Mouse (Mus musculus) hindbrain, embryonic 16.5 days (tissue): Measurements from ENCODE around the gene Odf3. TPM values are rescaled to one million over a fixed set of nuclear protein-coding genes. Genes with fewer than 3 reads are reported as not detected.

ENCODE experiments used
- ATAC-seq: fragments of 200-750 bp; cut with Nextera tagmentation; 2 replicates; pipeline ENCODE4 v1.8.0; 2017; ENCODE audit warnings: moderate TSS enrichment, moderate library complexity
- H3K27ac ChIP-seq: fragments of 300-500 bp; sonication (generic); 2 replicates; pipeline ENCODE4 v1.5.1; 2014; ENCODE audit warnings: low read depth, mild to moderate bottlenecking, control low read depth, low read length, moderate library complexity
- H3K27me3 ChIP-seq: fragments of 300-500 bp; sonication (generic); replicated peaks from 2 replicates; pipeline ENCODE4 v1.6.1; 2014; ENCODE audit warnings: low read length; ENCODE audit not compliant: control insufficient read depth, insufficient read depth
- H3K36me3 ChIP-seq: fragments of 300-500 bp; sonication (generic); 2 replicates; pipeline ENCODE4 v1.6.1; 2014; ENCODE audit warnings: mild to moderate bottlenecking, low read length, moderate library complexity, mixed read lengths; ENCODE audit not compliant: control insufficient read depth, insufficient read depth
- H3K4me1 ChIP-seq: fragments of 300-500 bp; sonication (generic); 2 replicates; pipeline ENCODE4 v1.6.1; 2014; ENCODE audit warnings: low read depth, low read length; ENCODE audit not compliant: control insufficient read depth, insufficient read depth
- H3K4me2 ChIP-seq: fragments of 300-500 bp; sonication (generic); 2 replicates; pipeline ENCODE4 v1.6.1; 2014; ENCODE audit warnings: mild to moderate bottlenecking, low read length, control low read depth, moderate library complexity
- H3K4me3 ChIP-seq: fragments of 300-500 bp; sonication (generic); 2 replicates; pipeline ENCODE4 v1.5.1; 2014; ENCODE audit warnings: mild to moderate bottlenecking, low read length, control low read depth, moderate library complexity
- H3K9ac ChIP-seq: fragments of 300-500 bp; sonication (generic); 2 replicates; pipeline ENCODE4 v1.6.1; 2014; ENCODE audit warnings: low read depth, mild to moderate bottlenecking, control low read depth, low read length, moderate library complexity
- H3K9me3 ChIP-seq: fragments of 300-500 bp; sonication (generic); 2 replicates; pipeline ENCODE4 v1.6.1; 2014; ENCODE audit warnings: mild to moderate bottlenecking, low read length, moderate library complexity; ENCODE audit not compliant: control insufficient read depth
- WGBS: fragments of 180-500 bp; shearing (Covaris S2); extraction: QIAGEN DNeasy Blood & Tissue Kit; methylation state at CpG from one replicate; pipeline ENCODE4 v1.1.7; 2014; 5-methylcytosine and 5-hydroxymethylcytosine counted together
- polyA plus RNA-seq: library from polyadenylated mRNA; unstranded; fragments of >200 nt; fragmentation: Nextera tagmentation; extraction: Ambion mirVana; gene quantifications from 2 replicates; pipeline ENCODE4 v1.2.1, GENCODE M21; 2015

Gene Odf3
- polyA plus RNA-seq, 1 experiment from 2014 or later = 0.21 TPM

- Histone ChIP-seq H3K4me3 (no peak overlapping the region), H3K4me2 (no peak overlapping the region), H3K36me3 (no peaks in the 10 kb centered on the region), H3K4me1 (no peaks in the 10 kb centered on the region), H3K9ac (no peak overlapping the region), H3K27me3 (0 out of 2 replicates have a peak, but pooled peaks cover 6% of the 10 kb centered on the region), H3K27ac (no peak overlapping the region), H3K9me3 (no peaks in the 10 kb centered on the region)
- no peak for ATAC-seq
- 66% methylated on average over 5 of the region's 5 CpGs for WGBS
Observed at GRCm38 (mm10) chr7:140839556-140839955, 8.0 kb upstream of the Odf3 start.

- no peak overlapping the region for H3K9ac ChIP-seq
- H3K4me1 ChIP-seq = no peaks in the 10 kb centered on the region
- no peaks in the 10 kb centered on the region for H3K9me3 ChIP-seq
- no peak for ATAC-seq
- 42% methylated on average over 19 of the region's 19 CpGs for WGBS
- H3K4me3 ChIP-seq = no peak overlapping the region
- H3K27me3 ChIP-seq = 0 out of 2 replicates have a peak, but pooled peaks cover 6% of the 10 kb centered on the region
- no peak overlapping the region for H3K4me2 ChIP-seq
- no peak overlapping the region for H3K27ac ChIP-seq
- no peaks in the 10 kb centered on the region for H3K36me3 ChIP-seq
Observed at GRCm38 (mm10) chr7:140840750-140841735, 6.6 kb upstream of the Odf3 start.

DNA sequence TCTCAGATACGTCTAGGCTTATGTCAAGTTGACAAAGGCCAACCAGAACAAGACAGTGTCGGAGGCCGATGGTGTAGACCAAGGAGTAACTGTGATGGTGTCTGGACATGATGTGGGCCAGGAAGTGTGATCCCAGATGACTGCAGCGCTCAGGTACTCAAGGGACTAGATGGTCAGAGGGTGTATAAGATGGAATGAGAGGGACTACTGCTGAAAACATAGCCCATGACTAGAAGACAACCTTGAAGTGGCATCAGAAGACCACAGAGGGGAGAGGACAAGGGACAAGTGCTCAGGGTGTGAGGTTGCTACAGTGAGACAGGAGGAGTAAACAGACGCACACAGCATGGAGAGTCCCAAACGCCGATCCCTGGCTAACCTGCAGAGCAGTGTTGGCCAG is 3.8 kb upstream of the Odf3 start:
- H3K4me1 ChIP-seq = no peaks in the 10 kb centered on the region
- no peak overlapping the region for H3K27ac ChIP-seq
- WGBS = 79% methylated on average over 7 of the region's 7 CpGs
- H3K4me3 ChIP-seq = no peak overlapping the region
- no peaks in the 10 kb centered on the region for H3K36me3 ChIP-seq
- no peaks in the 10 kb centered on the region for H3K9me3 ChIP-seq
- ATAC-seq = no peak
- H3K4me2 ChIP-seq = no peak overlapping the region
- no peak overlapping the region for H3K9ac ChIP-seq
- 0 out of 2 replicates have a peak, but pooled peaks cover 6% of the 10 kb centered on the region for H3K27me3 ChIP-seq

GRCm38 (mm10) chr7:140844905-140845665 is 2.5 kb upstream of the Odf3 start, which contains the start of gene Scgb1c1:
TSS of gene Scgb1c1 (plus strand) at chr7:140845547.
- peak; percentile 85 for ATAC-seq
- Histone ChIP-seq H3K27ac (no peak within 1 kb of the TSS), H3K9me3 (no peaks in the 10 kb centered on the region), H3K36me3 (no peaks in the 10 kb centered on the region), H3K27me3 (0 out of 2 replicates have a peak, but pooled peaks cover 6% of the 10 kb centered on the region), H3K4me1 (no peaks in the 10 kb centered on the region), H3K4me3 (no peak within 1 kb of the TSS), H3K9ac (no peak within 1 kb of the TSS), H3K4me2 (no peak within 1 kb of the TSS)
- 29% methylated on average over 14 of the region's 14 CpGs for WGBS

- 54% methylated on average over 4 of the region's 4 CpGs for WGBS
- H3K4me2 ChIP-seq = no peak overlapping the region
- H3K9me3 ChIP-seq = no peaks in the 10 kb centered on the region
- H3K36me3 ChIP-seq = no peaks in the 10 kb centered on the region
- H3K27me3 ChIP-seq = 0 out of 2 replicates have a peak, but pooled peaks cover 6% of the 10 kb centered on the region
- H3K9ac ChIP-seq = no peak overlapping the region
- no peaks in the 10 kb centered on the region for H3K4me1 ChIP-seq
- H3K27ac ChIP-seq = no peak overlapping the region
- ATAC-seq = no peak
- H3K4me3 ChIP-seq = no peak overlapping the region
Observed at GRCm38 (mm10) chr7:140845683-140846082, 1.9 kb upstream of the Odf3 start.

GRCm38 (mm10) chr7:140846676-140847075 is 929 bp upstream of the Odf3 start:
- Histone ChIP-seq H3K36me3 (peaks cover 4% of the 10 kb centered on the region), H3K27ac (no peak overlapping the region)
- WGBS = 90% methylated on average over 10 of the region's 10 CpGs

DNA sequence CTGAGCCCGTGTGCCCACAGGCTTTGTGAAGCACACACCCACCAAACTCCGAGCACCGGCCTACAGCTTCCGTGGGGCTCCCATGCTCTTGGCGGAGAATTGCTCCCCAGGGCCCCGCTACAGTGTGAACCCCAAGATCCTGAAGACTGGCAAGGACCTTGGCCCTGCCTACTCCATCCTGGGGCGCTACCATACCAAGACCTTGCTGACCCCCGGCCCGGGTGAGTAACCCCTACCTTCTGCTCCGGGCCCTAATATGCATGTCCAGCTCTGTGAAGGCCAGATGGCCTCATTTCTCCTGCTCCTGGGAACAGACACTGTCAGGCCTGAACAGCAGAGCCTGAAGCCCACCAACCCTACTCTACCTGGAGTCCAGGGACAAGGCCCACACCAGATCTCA is 986 bp downstream of the Odf3 start:
- H3K36me3 ChIP-seq = peaks cover 18% of the 10 kb centered on the region
- H3K4me3 ChIP-seq = no peak overlapping the region
- no peak overlapping the region for H3K9ac ChIP-seq
- no peak for ATAC-seq
- no peaks in the 10 kb centered on the region for H3K9me3 ChIP-seq
- H3K4me1 ChIP-seq = no peaks in the 10 kb centered on the region
- no peak overlapping the region for H3K27ac ChIP-seq
- H3K27me3 ChIP-seq = 0 out of 2 replicates have a peak, but pooled peaks cover 3% of the 10 kb centered on the region
- 95% methylated on average over 10 of the region's 10 CpGs for whole genome bisulfite sequencing
- H3K4me2 ChIP-seq = no peak overlapping the region

More at GRCm38 (mm10) chr7:140846676-140847075, 929 bp upstream of the Odf3 start:
- no peak for ATAC-seq
- no peaks in the 10 kb centered on the region for H3K9me3 ChIP-seq
- 0 out of 2 replicates have a peak, but pooled peaks cover 3% of the 10 kb centered on the region for H3K27me3 ChIP-seq
- H3K9ac ChIP-seq = no peak overlapping the region
- no peak overlapping the region for H3K4me3 ChIP-seq
- no peak overlapping the region for H3K4me2 ChIP-seq
- no peaks in the 10 kb centered on the region for H3K4me1 ChIP-seq

GRCm38 (mm10) chr7:140851916-140852315 is 4.3 kb downstream of the Odf3 start:
- Histone ChIP-seq H3K4me2 (no peak overlapping the region), H3K36me3 (peaks cover 18% of the 10 kb centered on the region), H3K9ac (no peak overlapping the region), H3K9me3 (no peaks in the 10 kb centered on the region), H3K27me3 (no peaks in the 10 kb centered on the region), H3K4me1 (peaks cover 8% of the 10 kb centered on the region), H3K4me3 (no peak overlapping the region), H3K27ac (no peak overlapping the region)
- no peak for ATAC-seq
- WGBS = 93% methylated on average over 4 of the region's 4 CpGs

DNA sequence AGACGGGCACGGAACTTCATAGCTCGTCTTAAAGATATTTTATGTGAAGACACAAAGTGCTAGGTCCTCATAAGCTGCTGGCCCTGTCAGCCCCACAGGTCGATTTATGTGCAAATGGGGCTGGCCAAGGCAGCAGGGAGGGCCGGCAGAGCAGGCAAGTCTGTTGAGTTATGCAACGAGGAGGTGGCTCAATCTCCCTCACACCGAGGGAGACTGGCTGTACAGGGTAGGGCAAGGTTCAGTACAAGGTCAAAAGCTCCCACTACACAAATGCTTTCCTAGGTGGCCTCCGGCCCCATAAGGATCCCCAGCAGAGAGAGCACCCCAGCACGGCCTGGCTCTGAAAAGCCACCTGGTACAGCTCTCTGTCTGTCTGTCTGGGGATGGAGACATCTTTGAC is 5.8 kb downstream of the Odf3 start:
- peaks cover 16% of the 10 kb centered on the region for H3K4me1 ChIP-seq
- 87% methylated on average over 9 of the region's 9 CpGs for WGBS
- H3K27ac ChIP-seq = no peak overlapping the region
- no peaks in the 10 kb centered on the region for H3K9me3 ChIP-seq
- no peak overlapping the region for H3K9ac ChIP-seq
- no peak overlapping the region for H3K4me2 ChIP-seq
- peaks cover 18% of the 10 kb centered on the region for H3K36me3 ChIP-seq
- no peaks in the 10 kb centered on the region for H3K27me3 ChIP-seq
- no peak for ATAC-seq
- no peak overlapping the region for H3K4me3 ChIP-seq
